ENCODE assay signal across 25 mouse cellular contexts in the genomic region with DNA sequence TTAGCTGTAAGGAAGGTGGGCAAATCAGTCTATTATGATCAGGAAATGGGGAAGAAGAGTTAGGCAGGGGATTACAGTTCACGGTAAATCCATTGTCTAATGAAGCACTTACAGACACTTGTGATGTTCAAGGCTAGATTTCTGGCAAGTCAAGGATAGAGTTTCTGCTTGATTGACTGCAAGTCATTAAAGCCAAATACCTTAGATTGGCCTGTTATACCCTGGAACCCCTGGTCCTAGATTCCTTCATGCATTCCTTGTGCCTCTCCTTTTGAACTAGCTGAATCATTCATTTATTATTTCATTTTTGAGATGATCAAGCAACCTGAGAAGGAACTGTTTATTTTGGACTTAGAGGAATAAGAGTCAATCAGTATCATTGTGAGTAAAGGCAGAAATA.
"Had no signal": no experiment of that assay in that cellular context is flagged by ENCODE, and none has a peak within 500 bp of the region (broad histone marks: within the 10 kb centered on the region; RNA-seq: fewer than 3 reads in every experiment).

No protein-coding gene starts in this region.

- H3K27me3 ChIP-seq: limb, embryonic 12.5 days; limb, embryonic 13.5 days; limb, embryonic 15.5 days; liver, embryonic 12.5 days; liver, embryonic 13.5 days; liver, embryonic 15.5 days; lung, embryonic 15.5 days; megakaryocyte, embryonic 14.5 days; midbrain, embryonic 12.5 days; midbrain, embryonic 13.5 days; midbrain, embryonic 15.5 days; neural tube, embryonic 12.5 days had no signal

- ATAC-seq: liver, embryonic 12.5 days; liver, postnatal 0 days; lung, postnatal 0 days; midbrain, embryonic 13.5 days; midbrain, embryonic 15.5 days; midbrain, embryonic 16.5 days had no signal

- DNase-seq: left cerebral cortex, postnatal 4 days; liver; liver, embryonic 13.5 days; liver, postnatal 0 days; lung, adult 18-20 months; lung, adult 2 months; lung, embryonic 14.5 days; lung, postnatal 10 days; lung, postnatal 14 days; lung, postnatal 36 days; lung, postnatal 4 days; midbrain, embryonic 14.5 days had no signal
